Mouse (Mus musculus) erythroblast, embryonic 14.5 days (primary cell): Measurements from ENCODE around the gene Mkln1.

Experiments
- GATA1 ChIP-seq: IDR thresholded peaks from 2 replicates; pipeline ENCODE4 v1.6.1; 2012; ENCODE audit warnings: low read length, inconsistent platforms, mixed read lengths
- TAL1 ChIP-seq: IDR thresholded peaks from 3 replicates; pipeline ENCODE4 v1.6.1; 2012; ENCODE audit warnings: low read length, inconsistent platforms, mixed read lengths

- no peak for TF ChIP-seq TAL1
- no peak for TF ChIP-seq GATA1
Measured at GRCm38 (mm10) chr6:31367947-31368346, 30.6 kb upstream of the Mkln1 start.
